Mouse (Mus musculus): Measurements from ENCODE around the gene Asl.
A peak's percentile ranks its signal among the peaks of the same experiment; 100 is the strongest.

Asl gene

DNA sequence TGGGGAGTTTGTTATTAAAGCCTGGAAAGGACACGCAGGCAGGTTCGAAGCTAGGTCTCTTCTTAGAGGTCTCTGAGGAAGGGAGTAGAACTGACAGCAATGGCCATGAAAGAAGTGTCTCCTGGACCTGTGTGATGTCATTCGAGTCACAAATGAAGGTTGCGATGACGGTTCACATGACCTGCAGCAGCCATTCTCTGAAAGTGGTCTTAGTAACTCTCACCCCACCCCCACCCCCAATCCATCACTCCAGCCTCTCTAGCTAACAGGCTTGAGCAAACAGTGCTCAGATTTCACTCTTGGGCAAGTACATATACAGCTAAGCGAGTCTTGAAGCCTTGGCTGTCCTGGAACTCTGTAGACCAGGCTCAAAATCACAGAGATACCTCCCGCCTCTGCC is 25.8 kb downstream of the Asl start:
- DNase-seq (ENCODE audit: low spot score): peak; percentile 69

DNA sequence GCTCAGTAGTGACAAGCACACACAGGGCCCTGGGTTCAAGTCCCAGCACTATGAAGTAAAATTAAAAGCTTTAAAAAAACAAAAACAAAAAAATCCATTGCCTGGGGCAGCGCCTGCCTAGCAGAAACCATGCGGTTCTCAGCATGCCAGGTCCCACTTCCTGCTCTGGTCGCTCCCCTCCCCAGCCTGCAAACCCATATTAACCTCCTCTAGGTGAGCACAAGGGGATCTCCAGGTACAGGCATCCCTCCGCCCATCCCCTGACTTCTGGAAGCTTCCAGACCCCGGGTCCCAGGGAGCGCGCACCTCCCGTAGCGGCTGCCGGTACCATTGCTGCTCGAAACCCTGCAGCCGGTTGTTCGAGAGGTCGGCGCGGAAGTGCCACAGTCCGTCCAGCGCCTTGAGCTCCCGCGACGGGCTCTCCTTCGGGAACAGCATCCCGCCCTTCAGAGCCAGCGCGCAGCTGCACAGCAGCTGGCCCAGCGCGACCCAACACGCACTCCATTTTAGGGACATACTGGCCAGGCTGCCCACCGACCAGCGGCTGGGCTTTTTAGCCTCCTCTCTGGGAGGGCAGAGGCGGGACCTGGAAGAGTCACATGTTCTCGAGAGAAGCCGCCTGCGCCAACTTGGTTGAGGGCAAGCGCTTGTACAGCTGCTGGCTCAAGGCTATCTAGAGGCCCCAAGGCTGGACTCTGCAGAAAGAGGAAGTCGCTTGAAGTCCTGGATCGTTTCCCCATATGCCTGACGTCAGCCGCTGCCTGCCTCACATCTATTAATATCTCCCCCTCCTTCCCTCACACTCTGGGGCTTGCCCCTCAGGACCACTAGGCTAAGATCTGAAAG is 26.5 kb downstream of the Asl start, which contains the start of gene Gusb:
Gene Gusb, minus strand, starts transcription at position 749 of the 846 bp plus-strand sequence.
- DNase-seq (ENCODE audit: low spot score): peak; percentile 90

DNA sequence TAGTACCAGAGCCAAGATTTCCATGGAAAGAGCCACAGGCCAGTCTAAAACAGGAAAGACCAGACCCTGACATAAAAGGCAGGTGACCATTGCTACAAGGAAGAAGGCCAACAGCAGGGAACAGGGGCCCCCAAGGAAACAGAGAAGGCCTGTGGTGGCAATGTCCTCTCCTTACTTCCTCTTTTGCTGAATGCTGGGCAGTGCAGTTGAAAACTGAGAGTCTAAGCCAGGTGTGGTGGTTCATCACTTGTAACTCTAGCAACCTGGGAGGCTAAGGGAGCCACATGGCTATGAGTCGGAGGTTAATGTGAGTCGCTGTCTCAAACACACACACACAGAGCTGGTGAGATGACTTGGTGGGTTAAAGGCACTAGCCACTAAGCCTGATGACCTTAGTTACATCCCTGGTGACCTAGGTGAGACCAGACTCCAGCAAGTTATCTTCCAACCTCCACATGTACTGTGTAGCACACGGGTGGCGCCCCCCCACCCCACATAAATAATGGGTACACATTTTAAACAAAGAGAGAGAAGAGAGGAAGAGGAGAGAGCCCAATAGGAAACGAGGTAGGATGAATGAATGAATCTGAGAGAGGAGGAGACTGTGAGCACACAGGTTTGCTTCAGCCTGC is 27.6 kb downstream of the Asl start:
- no peak for DNase-seq (ENCODE audit: low spot score)

DNA sequence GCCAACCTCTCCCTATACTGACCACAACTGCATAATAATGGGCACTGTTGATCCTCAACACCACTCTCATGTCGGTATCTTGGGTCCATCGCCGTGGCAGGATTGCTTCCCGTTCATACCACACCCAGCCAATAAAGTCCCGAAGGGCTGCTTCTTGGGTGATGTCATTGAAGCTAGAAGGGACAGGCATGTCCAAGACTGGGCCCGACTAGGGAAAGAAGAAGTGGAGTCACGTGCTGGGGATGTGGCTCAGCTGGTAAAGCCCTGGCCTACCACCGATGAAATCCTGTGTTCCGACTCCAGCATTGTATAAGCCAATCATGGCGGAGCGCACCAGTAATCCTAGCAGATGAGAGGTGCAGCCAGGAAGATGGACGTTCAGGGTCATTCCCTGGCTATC is 28.3 kb downstream of the Asl start:
- DNase-seq (ENCODE audit: low spot score): no peak

DNA sequence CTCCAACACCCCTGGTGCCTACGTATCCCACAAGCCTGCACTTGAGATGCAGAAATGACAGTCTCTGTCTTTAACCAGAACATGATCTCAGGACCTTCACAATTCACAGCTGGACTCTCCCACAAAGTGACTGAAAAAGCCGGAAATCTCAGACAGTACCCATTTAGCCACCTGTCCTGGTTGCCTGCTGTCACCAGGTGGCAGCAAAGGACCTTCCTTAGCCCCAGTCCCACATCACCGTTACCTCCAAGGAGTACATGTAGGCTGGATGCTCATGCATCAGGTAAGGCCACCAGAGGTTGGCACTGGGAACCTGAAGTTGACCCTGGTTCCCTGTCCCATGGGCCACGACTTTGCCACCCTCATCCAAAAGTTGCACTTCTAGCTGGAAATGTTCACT is 29.9 kb downstream of the Asl start:
- peak; percentile 78 for DNase-seq (ENCODE audit: low spot score)

DNA sequence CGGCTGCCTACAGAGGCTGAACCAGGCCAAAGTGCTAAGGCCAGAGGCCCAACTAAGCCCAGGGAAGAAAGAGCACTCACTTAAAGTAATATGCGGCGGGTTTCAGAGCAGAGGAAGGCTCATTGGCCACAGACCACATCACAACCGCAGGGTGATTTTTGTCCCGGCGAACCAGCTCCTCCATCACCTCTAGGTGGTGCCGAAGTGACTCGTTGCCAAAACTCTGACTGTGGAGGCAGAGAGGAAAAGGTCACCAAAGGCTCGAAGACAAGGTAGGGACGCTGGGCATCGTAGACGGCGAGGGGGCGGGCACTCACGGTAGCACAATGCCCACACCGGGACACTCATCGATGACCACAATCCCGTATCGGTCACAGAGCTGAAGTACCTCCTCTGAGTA is 31.3 kb downstream of the Asl start:
- DNase-seq (ENCODE audit: low spot score): peak; percentile 21

DNA sequence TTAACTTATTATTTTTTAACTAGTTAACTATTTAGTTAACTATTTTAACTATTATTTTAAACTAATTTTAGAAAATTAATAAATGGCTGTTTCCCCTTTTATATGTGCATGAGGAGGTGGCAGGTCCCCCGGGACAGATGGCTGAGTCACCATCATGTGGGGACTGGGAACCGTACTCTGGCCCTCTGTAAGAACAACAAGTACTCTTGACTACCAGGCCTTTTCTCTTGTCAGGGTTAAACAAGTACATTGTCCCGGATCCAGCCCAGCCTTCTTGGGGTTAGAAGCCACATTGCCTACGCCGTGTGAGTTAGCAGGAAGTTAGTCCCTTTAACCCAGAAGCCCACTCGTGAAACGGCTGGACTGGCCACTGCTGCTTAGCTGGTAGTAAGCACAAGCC is 34.1 kb downstream of the Asl start:
- no peak for DNase-seq (ENCODE audit: low spot score)

DNA sequence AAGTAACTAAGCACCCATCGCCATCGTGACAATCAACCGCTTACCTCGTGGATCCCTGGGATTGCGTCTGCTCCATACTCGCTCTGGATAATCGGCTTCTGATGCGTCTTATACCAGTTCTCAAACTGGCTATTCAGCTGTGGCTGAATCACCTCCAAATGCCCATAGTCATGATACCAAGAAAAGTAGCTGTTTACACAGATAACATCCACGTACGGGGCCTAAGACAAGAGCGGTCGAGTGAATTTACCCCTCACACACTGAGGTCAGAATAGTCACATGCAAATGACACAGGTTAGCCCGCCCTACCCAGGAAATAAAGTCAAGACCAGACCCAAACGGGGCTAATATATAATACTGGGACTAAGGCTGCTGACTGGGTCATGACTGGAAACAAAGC is 35.7 kb downstream of the Asl start:
- DNase-seq (ENCODE audit: low spot score): no peak

DNA sequence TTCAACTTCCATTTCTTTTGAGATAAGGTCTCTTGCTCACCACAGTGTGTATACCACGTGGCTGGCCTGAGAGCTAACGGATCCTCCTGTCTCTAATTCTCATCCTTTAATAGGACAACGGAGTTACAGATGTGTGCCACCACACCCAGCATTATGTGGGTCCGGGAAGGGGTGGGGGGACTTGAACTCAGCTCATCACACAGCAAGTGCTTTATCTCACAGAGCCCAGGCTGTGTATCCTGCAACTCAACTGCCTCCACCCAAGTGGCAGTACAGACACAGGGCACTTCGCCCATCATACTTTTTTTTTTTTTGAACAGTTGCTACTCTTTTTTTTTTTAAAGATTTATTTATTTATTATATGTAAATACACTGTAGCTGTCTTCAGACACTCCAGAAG is 37.1 kb downstream of the Asl start:
- DNase-seq (ENCODE audit: low spot score): no peak

DNA sequence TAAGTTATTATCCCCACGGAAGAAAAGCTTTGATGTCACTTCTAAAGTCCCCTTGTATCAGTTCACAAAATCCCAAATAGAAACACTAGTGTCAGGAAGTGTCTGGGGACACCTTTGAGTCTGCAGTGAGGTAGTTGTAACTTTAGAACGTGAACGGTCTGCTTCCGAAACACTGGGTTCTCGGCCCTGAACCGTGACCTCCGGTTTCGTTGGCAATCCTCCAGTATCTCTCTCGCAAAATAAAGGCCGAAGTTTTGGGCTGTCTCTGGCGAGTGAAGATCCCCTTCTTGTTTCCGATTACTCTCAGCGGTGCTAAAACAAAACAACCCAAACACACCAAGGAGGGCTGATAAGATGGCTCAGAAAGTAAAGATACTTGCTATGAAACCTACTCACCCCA is 39.7 kb downstream of the Asl start:
- no peak for DNase-seq (ENCODE audit: low spot score)

DNA sequence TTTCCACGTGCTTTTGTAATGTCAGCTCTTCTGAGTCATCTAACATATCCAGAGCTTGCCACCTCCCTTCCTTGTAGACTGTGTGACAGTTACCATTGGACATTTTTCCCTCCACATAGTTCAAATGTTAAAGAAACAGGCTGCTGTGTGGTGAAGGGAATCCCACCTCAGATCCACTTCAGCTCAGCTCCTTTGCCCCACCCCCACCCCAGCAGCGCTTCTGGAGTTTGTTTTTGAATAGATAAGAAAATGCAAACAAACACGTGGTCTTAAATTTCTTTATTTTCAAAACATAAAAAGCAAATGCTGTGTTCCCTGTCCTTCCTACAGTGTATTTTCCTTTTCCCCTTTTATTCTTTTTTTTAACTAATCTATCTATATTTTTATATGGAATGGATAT is 48.8 kb downstream of the Asl start:
- DNase-seq (ENCODE audit: low spot score): no peak

DNA sequence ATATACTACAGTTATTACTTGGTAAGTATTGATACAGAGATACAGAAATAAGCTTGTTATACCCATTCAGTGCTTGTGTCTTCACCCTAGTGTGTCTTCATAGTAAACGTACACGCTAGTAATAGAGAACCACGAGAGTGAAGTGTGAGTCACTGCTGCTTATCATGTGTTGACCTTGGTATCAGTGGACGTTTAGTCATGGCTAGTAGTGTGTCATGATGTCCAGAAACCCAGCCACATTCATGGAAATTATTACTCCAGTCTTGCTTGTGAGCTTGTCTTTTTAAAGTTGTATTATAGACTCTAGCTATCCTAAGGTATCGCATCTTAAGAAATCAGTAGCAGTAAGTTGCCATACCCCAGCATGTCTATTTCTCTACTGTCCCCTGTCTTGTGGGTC is 50.4 kb downstream of the Asl start:
- no peak for DNase-seq (ENCODE audit: low spot score)

DNA sequence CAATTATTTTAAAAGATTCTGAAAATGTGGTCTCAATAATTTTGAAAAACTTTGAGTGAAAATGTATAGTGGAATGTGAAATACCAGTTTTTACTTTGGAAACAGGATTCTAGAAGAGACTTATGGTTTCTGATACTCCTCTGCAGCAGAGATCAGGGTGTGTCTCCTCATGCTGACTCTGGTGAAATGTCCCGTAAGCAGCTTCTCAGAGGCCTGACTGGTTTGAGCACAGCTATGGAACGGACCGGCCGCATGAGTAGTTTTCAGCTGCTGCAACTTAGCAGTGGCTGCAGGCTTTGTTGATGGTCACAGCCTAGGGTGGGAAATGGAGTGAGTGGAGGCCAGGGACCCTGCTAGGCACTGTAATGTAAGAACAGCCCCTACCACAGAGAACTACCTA is 51.3 kb downstream of the Asl start:
- no peak for DNase-seq (ENCODE audit: low spot score)

DNA sequence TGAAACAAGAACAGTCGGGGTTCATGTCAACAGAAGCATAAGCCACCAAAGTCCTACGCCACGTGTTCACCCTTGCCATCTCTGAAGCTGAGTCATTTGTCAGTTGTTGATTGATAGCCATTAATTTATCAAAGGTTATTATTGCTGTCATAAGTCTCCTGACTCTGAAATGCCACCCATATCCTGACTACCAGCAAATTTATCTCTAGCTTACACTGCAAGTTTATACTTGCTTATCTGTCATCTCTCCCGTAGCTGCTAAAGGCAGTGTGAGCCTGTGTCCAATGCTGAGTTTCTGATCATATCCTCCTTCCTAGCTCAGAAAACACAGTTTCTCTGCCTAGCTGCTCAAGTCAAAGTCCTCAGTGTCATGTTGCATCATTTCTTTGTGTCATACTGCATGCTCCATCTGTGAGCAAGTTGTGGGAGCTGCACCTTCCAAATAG is 54.2 kb downstream of the Asl start:
- no peak for DNase-seq (ENCODE audit: low spot score)

DNA sequence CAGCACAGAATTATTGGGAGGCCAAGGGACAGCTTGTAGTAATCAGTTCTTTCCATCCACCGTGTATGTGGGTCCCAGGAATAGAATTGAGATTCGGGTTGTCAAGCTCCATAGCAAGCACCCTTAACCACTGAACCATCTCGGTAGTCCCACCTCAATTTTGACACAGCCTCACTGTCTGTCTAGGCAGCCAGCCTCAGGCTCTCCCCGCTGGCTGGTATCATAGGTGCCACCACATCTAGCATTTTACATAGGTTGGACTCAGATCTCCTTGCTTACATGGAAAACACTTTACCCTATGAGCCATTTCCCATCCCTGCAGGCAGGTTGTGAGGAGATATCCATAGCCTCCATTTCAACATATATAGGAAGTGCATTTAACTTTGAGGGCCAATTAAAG is 54.7 kb downstream of the Asl start:
- DNase-seq (ENCODE audit: low spot score): no peak

DNA sequence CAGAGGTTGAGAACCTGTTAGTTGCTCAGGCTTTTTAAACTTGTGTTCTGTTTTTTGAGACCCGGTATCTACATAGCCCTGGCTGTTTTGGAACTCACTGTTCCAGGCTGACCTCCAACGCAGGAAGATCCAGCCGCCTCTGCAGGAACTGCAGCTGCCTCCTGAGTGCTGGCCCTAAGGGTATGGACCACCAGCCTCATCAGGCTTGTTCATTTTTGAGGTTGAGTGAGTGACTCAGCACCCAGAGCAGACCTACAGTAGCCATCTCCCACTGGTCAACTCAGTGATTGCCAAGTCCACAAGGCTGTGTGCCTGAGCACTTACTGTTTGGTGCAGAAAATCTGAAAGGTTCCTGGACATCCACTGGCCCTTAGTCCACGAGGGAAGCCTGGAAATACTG is 57.6 kb downstream of the Asl start:
- no peak for DNase-seq (ENCODE audit: low spot score)

DNA sequence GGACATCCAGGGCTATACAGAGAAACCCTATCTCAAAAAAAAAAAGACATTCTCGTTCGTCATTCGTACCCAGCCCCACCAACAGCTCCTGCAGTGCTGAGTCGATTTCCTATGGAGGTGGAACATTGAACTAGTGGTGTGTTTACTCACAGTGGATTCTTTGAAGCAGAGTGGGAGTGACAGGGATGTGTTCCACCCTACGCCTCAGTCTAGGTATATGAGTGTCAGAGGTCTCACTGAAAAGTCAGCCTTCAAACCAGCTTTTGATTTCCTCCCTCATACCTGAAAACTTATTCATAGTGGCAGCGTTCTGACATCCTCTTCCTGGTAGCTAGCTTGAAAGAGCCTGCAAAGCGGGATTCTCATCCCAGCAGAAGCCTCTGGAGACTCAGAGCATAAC is 60.6 kb downstream of the Asl start:
- DNase-seq (ENCODE audit: low spot score): no peak

DNA sequence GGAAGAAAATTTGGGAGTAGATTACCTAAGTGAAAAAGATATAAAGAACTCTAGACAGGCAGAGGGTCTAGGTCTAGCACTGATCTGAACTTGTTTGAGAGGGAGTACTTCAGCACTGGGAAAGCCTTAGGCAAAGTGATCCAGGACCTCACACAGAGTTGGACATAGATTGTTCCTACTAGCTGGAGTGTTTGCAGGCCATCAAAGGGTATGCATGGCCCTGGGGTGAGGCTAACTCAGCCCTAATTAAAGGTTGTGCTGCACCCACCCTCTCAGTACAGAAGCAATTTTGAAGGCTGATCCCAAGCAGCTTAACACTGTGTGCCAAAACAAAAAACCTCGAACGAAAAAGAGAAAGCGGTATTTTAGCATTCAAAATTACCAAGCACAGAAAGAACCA is 62.6 kb downstream of the Asl start:
- DNase-seq (ENCODE audit: low spot score): no peak

DNA sequence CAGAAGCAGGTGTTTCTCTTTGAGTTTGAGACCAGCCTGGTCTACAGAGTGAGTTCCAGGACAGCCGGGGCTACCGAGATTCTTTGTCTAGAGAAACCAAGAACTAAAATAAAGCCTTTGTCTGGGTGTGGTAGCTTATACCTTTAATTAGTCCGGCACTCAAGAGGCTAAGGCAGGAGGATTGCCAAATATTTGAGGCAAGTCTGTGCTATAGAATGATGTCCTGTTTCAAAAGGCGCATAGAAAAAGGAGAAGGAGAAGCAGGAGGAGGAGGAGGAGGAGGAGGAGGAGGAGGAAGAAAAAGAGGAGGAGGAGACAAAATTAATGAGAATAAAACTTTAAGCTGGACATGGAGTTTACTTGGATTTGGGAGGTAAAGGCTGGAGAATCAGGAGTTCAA is 65.8 kb downstream of the Asl start:
- DNase-seq (ENCODE audit: low spot score): no peak
